Mouse (Mus musculus) spleen, embryonic (tissue): ENCODE results near the gene Cdh20.

Experiments
- CTCF ChIA-PET: fragments of 350-600 bp; sonication (Branson Sonifier 250); formaldehyde crosslinking; loops from one replicate; lab custom pipeline; 2022; lab: Charles Lee

The Cdh20 gene

GRCm38 (mm10) chr1:105013291-105013690, 245.0 kb downstream of the Cdh20 start:
- CTCF ChIA-PET, result no interaction called here

- CTCF ChIA-PET, result no interaction called here
Measured at GRCm38 (mm10) chr1:105041668-105042067, 273.3 kb downstream of the Cdh20 start.
